Mouse (Mus musculus) MEL (cell line): ENCODE measurements around the gene Gstp1. TPM values are rescaled to one million over a fixed set of nuclear protein-coding genes. Genes with fewer than 3 reads are reported as not detected.
"Not testable (repeated sequence)": the region's sequence is repeated elsewhere in the genome, so short reads cannot be mapped to it uniquely, and the experiment has no call there.

Experiments
- DNase-seq: peaks from one replicate; pipeline ENCODE4 v3.0.0; 2011; ENCODE audit warnings: low read depth, low spot score
- H3K27ac ChIP-seq: 2 replicates; pipeline ENCODE4 v1.5.1; 2012; ENCODE audit warnings: low read depth, mild to moderate bottlenecking, control low read depth, low read length, moderate library complexity; ENCODE audit not compliant: control insufficient read depth
- H3K27me3 ChIP-seq, 2 experiments: fragments of 150-350 bp in 1 of 2; sonication (generic) in 1 of 2; 2 replicates each; pipeline ENCODE4 v1.6.1; 2012; ENCODE audit warnings: low read length in 2 of 2, mild to moderate bottlenecking in 2 of 2, improper control_type of control experiment in 1 of 2, moderate library complexity in 1 of 2; ENCODE audit not compliant: insufficient read depth in 2 of 2, control insufficient read depth in 1 of 2
- H3K36me3 ChIP-seq, 2 experiments: 2 replicates each; pipeline ENCODE4 v1.6.1; 2012 to 2014; ENCODE audit warnings: low read length in 2 of 2, improper control_type of control experiment in 1 of 2, inconsistent platforms in 1 of 2, mild to moderate bottlenecking in 1 of 2; ENCODE audit not compliant: insufficient read depth in 2 of 2, control insufficient read depth in 1 of 2
- H3K4me1 ChIP-seq, 2 experiments: fragments of 150-350 bp in 1 of 2; sonication (generic) in 1 of 2; 2 replicates each; pipeline ENCODE4 v1.6.1; 2012; ENCODE audit warnings: low read length in 2 of 2, improper control_type of control experiment in 1 of 2, mild to moderate bottlenecking in 1 of 2; ENCODE audit not compliant: insufficient read depth in 2 of 2, control insufficient read depth in 1 of 2
- H3K4me3 ChIP-seq, 2 experiments: fragments of 150-350 bp in 1 of 2; sonication (generic) in 1 of 2; 2 replicates each; pipeline ENCODE4 v1.5.1; 2012; ENCODE audit warnings: low read depth in 2 of 2, low read length in 2 of 2, mild to moderate bottlenecking in 2 of 2, moderate library complexity in 2 of 2, control low read depth in 1 of 2, improper control_type of control experiment in 1 of 2; ENCODE audit not compliant: control insufficient read depth in 1 of 2, insufficient read depth in 1 of 2
- H3K79me2 ChIP-seq: 2 replicates; pipeline ENCODE4 v1.6.1; 2012; ENCODE audit warnings: mild to moderate bottlenecking, low read length, moderate library complexity; ENCODE audit not compliant: control insufficient read depth, poor library complexity, insufficient read depth
- H3K9ac ChIP-seq: 2 replicates; pipeline ENCODE4 v1.6.1; 2012; ENCODE audit warnings: low read depth, mild to moderate bottlenecking, control low read depth, low read length, moderate library complexity; ENCODE audit not compliant: control insufficient read depth, poor library complexity, severe bottlenecking
- H3K9me3 ChIP-seq: fragments of 150-350 bp; sonication (generic); replicated peaks from 2 replicates; pipeline ENCODE4 v1.6.1; 2012; ENCODE audit warnings: mild to moderate bottlenecking, low read length, improper control_type of control experiment, moderate library complexity; ENCODE audit not compliant: insufficient read depth
- CHD1 ChIP-seq: IDR thresholded peaks from 2 replicates; pipeline ENCODE4 v1.6.1; 2012; ENCODE audit warnings: low read depth, mild to moderate bottlenecking, inconsistent platforms, low read length, improper control_type of control experiment
- E2F4 ChIP-seq: IDR thresholded peaks from 2 replicates; pipeline ENCODE4 v1.6.1; 2011; ENCODE audit warnings: low read depth, low read length, improper control_type of control experiment, borderline replicate concordance
- EP300 ChIP-seq, 2 experiments: IDR thresholded peaks; 2 replicates each; pipeline ENCODE4 v1.6.1; 2011; ENCODE audit warnings: improper control_type of control experiment in 2 of 2, low read length in 2 of 2, low read depth in 1 of 2, mild to moderate bottlenecking in 1 of 2
- ETS1 ChIP-seq: IDR thresholded peaks from 2 replicates; pipeline ENCODE4 v1.6.1; 2012; ENCODE audit warnings: low read depth, mild to moderate bottlenecking, inconsistent platforms, low read length, improper control_type of control experiment, moderate library complexity
- GABPA ChIP-seq: IDR thresholded peaks from 2 replicates; pipeline ENCODE4 v1.6.1; 2012; ENCODE audit warnings: low read depth, mild to moderate bottlenecking, inconsistent platforms, low read length, improper control_type of control experiment, moderate library complexity
- GATA1 ChIP-seq: IDR thresholded peaks from 2 replicates; pipeline ENCODE4 v1.6.1; 2011; ENCODE audit warnings: low read depth, low read length, improper control_type of control experiment
- JUND ChIP-seq: IDR thresholded peaks from 2 replicates; pipeline ENCODE4 v1.6.1; 2011; ENCODE audit warnings: low read depth, mild to moderate bottlenecking, improper control_type of control experiment, low read length
- MAFK ChIP-seq: IDR thresholded peaks from 2 replicates; pipeline ENCODE4 v1.6.1; 2011; ENCODE audit warnings: low read depth, mild to moderate bottlenecking, low read length, improper control_type of control experiment, borderline replicate concordance
- RAD21 ChIP-seq: IDR thresholded peaks from 2 replicates; pipeline ENCODE4 v1.6.1; 2011; ENCODE audit warnings: mild to moderate bottlenecking, low read depth, low read length, improper control_type of control experiment
- SIN3A ChIP-seq: IDR thresholded peaks from 2 replicates; pipeline ENCODE4 v1.6.1; 2012; ENCODE audit warnings: low read length, improper control_type of control experiment, inconsistent platforms
- SMC3 ChIP-seq: IDR thresholded peaks from 2 replicates; pipeline ENCODE4 v1.6.1; 2011; ENCODE audit warnings: low read depth, low read length, improper control_type of control experiment
- TCF12 ChIP-seq: IDR thresholded peaks from 2 replicates; pipeline ENCODE4 v1.6.1; 2014; ENCODE audit warnings: low read depth, mild to moderate bottlenecking, inconsistent platforms, low read length, improper control_type of control experiment, moderate library complexity
- USF1 ChIP-seq: IDR thresholded peaks from 2 replicates; pipeline ENCODE4 v1.6.1; 2014; ENCODE audit warnings: low read depth, mild to moderate bottlenecking, inconsistent platforms, low read length, improper control_type of control experiment, moderate library complexity
- ZMIZ1 ChIP-seq: IDR thresholded peaks from 2 replicates; pipeline ENCODE4 v1.6.1; 2012; ENCODE audit warnings: low read depth, mild to moderate bottlenecking, inconsistent platforms, low read length, improper control_type of control experiment, moderate library complexity
- polyA plus RNA-seq, 2 experiments: library from polyadenylated mRNA; stranded (reverse) in 1 of 2; unstranded in 1 of 2; fragments of >175 nt in 1 of 2; fragments of >200 nt in 1 of 2; gene quantifications; 2 replicates each; pipeline versions ENCODE4 v1.2.1 to v1.2.4; 2012; ENCODE audit warnings: low replicate concordance in 2 of 2, low read depth in 1 of 2; ENCODE audit not compliant: insufficient read length in 2 of 2, insufficient read depth in 1 of 2, missing spikeins in 1 of 2
- total RNA-seq: library from RNA; depleted of rRNA; stranded (reverse); fragments of 300-350 nt; gene quantifications from 2 replicates; pipeline ENCODE4 v1.2.3, GENCODE M21; 2012

Gene Gstp1
- total and polyA plus RNA-seq, 3 experiments: 251 to 369 TPM; not detected in 1

DNA sequence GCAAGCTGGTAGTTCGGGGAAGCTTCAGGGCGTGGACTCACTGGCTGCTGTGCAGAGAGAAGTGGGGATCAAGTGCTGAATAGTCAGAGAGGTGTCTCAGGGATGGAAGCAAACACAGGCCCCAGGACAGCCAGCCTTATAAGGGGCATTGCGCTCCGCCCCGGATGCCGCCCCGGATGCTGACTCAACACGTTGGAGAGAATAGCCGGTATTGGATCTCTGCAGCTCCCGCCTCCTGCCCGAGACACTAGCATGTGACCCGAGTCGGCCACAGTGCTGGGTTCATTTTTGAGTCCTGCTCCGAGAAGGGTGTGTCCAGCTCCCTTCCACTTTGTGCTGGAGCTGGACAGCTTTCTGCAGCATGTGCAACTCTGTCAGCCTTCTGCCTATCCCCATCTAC lies 4.3 kb upstream of the Gstp1 start:
- peaks cover 0 to 8% of the 10 kb centered on the region in 2 experiments; a peak in 2 of 4 replicates for H3K36me3 ChIP-seq
- H3K9me3 ChIP-seq: no peaks in the 10 kb centered on the region
- H3K79me2 ChIP-seq: peaks cover 4% of the 10 kb centered on the region
- TF ChIP-seq EP300 (IDR thresholded peaks at IDR 0.05; ENCODE audit: low read depth in 1 of 2, low read length in 2 of 2) (no peak), SMC3 (no peak), MAFK (no peak), TCF12 (no peak), RAD21 (no peak), SIN3A (no peak), GATA1 (no peak), USF1 (no peak), ETS1 (no peak), GABPA (no peak), CHD1 (no peak), ZMIZ1 (no peak), E2F4 (no peak), JUND (no peak)
- no peak overlapping the region for H3K27ac ChIP-seq
- DNase-seq: no peak
- H3K4me3 ChIP-seq: no peak overlapping the region
- H3K4me1 ChIP-seq: peaks cover 0 to 9% of the 10 kb centered on the region in 2 experiments; a peak in 2 of 4 replicates
- H3K27me3 ChIP-seq: no peaks in the 10 kb centered on the region
- no peak overlapping the region for H3K9ac ChIP-seq

DNA sequence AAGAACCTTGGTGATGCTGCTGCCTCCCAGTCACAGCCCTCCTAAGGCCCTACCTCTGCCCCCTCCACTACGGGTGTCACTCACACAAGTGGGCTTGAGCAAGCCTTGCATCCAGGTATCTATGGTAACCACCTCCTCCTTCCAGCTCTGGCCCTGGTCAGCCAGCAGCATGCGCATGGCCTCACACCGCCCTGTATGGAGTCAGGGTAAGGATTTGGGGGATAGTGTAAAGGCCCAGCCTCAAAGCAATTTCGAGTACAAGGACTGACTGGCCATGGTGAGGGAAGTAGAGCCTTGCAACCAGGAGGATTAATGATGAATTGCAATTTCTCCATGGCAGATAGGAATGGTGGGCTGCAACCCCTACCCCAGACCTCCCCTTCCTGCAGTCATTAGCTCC lies 3.7 kb upstream of the Gstp1 start:
- DNase-seq, H3K36me3 ChIP-seq, H3K4me3 ChIP-seq, H3K79me2 ChIP-seq, H3K27ac ChIP-seq, H3K27me3 ChIP-seq, H3K4me1 ChIP-seq, H3K9me3 ChIP-seq, H3K9ac ChIP-seq: not testable (repeated sequence)

DNA sequence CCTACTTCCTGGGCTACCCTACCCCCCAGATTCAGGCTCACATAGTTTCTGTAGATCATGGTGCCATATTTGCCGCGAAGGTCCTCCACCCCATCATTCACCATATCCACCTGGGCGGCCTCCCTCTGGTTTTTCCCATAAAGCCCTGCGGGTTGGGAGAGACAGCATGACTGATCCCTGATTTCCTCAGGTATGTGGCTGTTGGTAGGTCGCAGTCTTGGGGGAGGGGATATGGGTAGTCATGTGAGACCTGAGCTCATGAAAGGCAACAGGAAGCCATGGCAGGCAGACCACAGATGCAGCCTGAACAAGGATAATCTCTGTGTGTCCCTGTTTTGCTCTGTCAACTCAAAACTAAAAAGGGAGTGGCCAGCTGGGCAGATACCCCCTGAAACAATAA lies 3.2 kb upstream of the Gstp1 start:
- H3K4me1 ChIP-seq, H3K4me3 ChIP-seq, H3K36me3 ChIP-seq, H3K79me2 ChIP-seq, H3K9ac ChIP-seq, DNase-seq, H3K9me3 ChIP-seq, H3K27me3 ChIP-seq, H3K27ac ChIP-seq: not testable (repeated sequence)

DNA sequence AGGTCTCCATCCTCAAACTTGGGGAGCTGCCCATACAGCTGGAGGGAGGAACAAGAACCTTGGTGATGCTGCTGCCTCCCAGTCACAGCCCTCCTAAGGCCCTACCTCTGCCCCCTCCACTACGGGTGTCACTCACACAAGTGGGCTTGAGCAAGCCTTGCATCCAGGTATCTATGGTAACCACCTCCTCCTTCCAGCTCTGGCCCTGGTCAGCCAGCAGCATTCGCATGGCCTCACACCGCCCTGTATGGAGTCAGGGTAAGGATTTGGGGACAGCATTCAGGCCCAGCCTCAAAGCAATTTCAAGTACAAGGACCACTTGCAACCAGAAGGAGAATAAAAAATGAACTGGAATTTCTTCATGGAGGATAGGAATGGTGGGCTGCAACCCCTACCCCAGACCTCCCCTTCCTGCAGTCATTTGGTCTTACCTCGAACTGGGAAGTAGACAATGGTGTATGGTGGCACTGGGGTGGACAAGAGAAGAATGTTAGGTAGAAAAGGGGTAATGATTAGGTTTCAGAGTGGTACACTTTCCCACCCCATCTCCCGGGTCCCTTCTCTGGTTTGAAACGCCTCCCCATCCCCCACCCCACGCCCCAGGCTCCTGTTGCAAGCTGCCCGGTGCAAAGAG lies 514 bp downstream of the Gstp1 start:
- H3K9me3 ChIP-seq, H3K4me1 ChIP-seq, H3K79me2 ChIP-seq, DNase-seq, H3K27ac ChIP-seq, H3K27me3 ChIP-seq, H3K36me3 ChIP-seq: not testable (repeated sequence)
- Histone ChIP-seq H3K4me3 (peak overlapping the region; percentile 77 to 94), H3K9ac (peak overlapping the region; percentile 84)
